Mouse (Mus musculus) cerebellum, adult 2 months (tissue): ENCODE data around the gene Raet1d.
"Not testable (repeated sequence)": the region's sequence is repeated elsewhere in the genome, so short reads cannot be mapped to it uniquely, and the experiment has no call there.

ENCODE experiments used
- CTCF ChIP-seq: fragments of 200-500 bp; IDR thresholded peaks from 2 replicates; pipeline ENCODE4 v1.5.1; 2011; ENCODE audit warnings: low read depth, mild to moderate bottlenecking, control low read depth, low read length, moderate library complexity, borderline replicate concordance; ENCODE audit not compliant: insufficient read depth
- POLR2A ChIP-seq: fragments of 200-500 bp; IDR thresholded peaks from 2 replicates; pipeline ENCODE4 v1.6.1; 2011; ENCODE audit warnings: low read length, control low read depth, borderline replicate concordance; ENCODE audit not compliant: insufficient read depth

DNA sequence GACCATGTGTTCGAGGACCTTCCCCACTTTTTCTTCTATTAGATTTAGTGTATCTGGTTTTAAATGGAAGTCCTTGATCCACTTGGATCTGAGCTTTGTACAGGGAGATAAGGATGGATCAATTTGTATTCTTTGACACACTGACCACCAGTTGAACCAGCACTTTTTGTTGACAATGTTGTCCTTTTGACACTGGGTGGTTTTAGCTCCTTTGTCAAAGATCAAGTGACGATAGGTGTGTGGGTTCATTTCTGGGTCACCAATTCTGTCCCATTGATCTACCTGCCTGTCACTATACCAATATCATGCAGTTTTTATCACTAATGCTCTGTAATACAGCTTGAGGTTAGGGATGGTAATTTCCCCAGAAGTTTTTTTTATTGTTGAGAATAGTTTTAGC lies 4.6 kb downstream of the Raet1d start:
- TF ChIP-seq CTCF, POLR2A: not testable (repeated sequence)
